Mouse (Mus musculus): Measurements from ENCODE around the gene Tbl2.

Gene Tbl2

GRCm38 (mm10) chr5:135149820-135150178 lies 342 bp downstream of the Tbl2 start:
- no peak for DNase-seq (ENCODE audit: low spot score)

GRCm38 (mm10) chr5:135156496-135156895 lies 7.0 kb downstream of the Tbl2 start:
- DNase-seq (ENCODE audit: low spot score): no peak

- no peak for DNase-seq (ENCODE audit: low spot score)
Measured at GRCm38 (mm10) chr5:135161221-135161620, 11.8 kb downstream of the Tbl2 start.

- no peak for DNase-seq (ENCODE audit: low spot score)
Measured at GRCm38 (mm10) chr5:135161650-135162049, 12.2 kb downstream of the Tbl2 start.

GRCm38 (mm10) chr5:135162361-135162760 lies 12.9 kb downstream of the Tbl2 start:
- DNase-seq (ENCODE audit: low spot score): no peak

GRCm38 (mm10) chr5:135162821-135163220 lies 13.4 kb downstream of the Tbl2 start:
- no peak for DNase-seq (ENCODE audit: low spot score)

GRCm38 (mm10) chr5:135166909-135167308 lies 17.5 kb downstream of the Tbl2 start:
- DNase-seq (ENCODE audit: low spot score): no peak

GRCm38 (mm10) chr5:135167469-135167868 lies 18.0 kb downstream of the Tbl2 start:
- DNase-seq (ENCODE audit: low spot score): no peak

GRCm38 (mm10) chr5:135168063-135169062 lies 18.9 kb downstream of the Tbl2 start, which contains the start of gene Bcl7b:
Bcl7b (plus strand) TSS chr5:135168283.
- DNase-seq (ENCODE audit: low spot score): peak; percentile 93

GRCm38 (mm10) chr5:135169479-135169878 lies 20.0 kb downstream of the Tbl2 start:
- DNase-seq (ENCODE audit: low spot score): no peak

- no peak for DNase-seq (ENCODE audit: low spot score)
Measured at GRCm38 (mm10) chr5:135171688-135172220, 22.3 kb downstream of the Tbl2 start.

GRCm38 (mm10) chr5:135172986-135173385 lies 23.5 kb downstream of the Tbl2 start:
- no peak for DNase-seq (ENCODE audit: low spot score)

- no peak for DNase-seq (ENCODE audit: low spot score)
Measured at GRCm38 (mm10) chr5:135175086-135175485, 25.6 kb downstream of the Tbl2 start.

GRCm38 (mm10) chr5:135178523-135178922 lies 29.1 kb downstream of the Tbl2 start:
- no peak for DNase-seq (ENCODE audit: low spot score)

- DNase-seq (ENCODE audit: low spot score): no peak
Measured at GRCm38 (mm10) chr5:135178996-135179395, 29.5 kb downstream of the Tbl2 start.

- no peak for DNase-seq (ENCODE audit: low spot score)
Measured at GRCm38 (mm10) chr5:135179616-135180015, 30.2 kb downstream of the Tbl2 start.

GRCm38 (mm10) chr5:135180796-135181195 lies 31.3 kb downstream of the Tbl2 start:
- DNase-seq (ENCODE audit: low spot score): no peak

GRCm38 (mm10) chr5:135181776-135182175 lies 32.3 kb downstream of the Tbl2 start:
- no peak for DNase-seq (ENCODE audit: low spot score)

- DNase-seq (ENCODE audit: low spot score): no peak
Measured at GRCm38 (mm10) chr5:135183131-135183861, 33.8 kb downstream of the Tbl2 start.

- DNase-seq (ENCODE audit: low spot score): no peak
Measured at GRCm38 (mm10) chr5:135185016-135185415, 35.6 kb downstream of the Tbl2 start.

- DNase-seq (ENCODE audit: low spot score): no peak
Measured at GRCm38 (mm10) chr5:135185596-135185995, 36.1 kb downstream of the Tbl2 start.

- no peak for DNase-seq (ENCODE audit: low spot score)
Measured at GRCm38 (mm10) chr5:135186231-135186620, 36.8 kb downstream of the Tbl2 start.

Measured in spleen, adult 12 weeks (tissue).